In the genomic region with DNA sequence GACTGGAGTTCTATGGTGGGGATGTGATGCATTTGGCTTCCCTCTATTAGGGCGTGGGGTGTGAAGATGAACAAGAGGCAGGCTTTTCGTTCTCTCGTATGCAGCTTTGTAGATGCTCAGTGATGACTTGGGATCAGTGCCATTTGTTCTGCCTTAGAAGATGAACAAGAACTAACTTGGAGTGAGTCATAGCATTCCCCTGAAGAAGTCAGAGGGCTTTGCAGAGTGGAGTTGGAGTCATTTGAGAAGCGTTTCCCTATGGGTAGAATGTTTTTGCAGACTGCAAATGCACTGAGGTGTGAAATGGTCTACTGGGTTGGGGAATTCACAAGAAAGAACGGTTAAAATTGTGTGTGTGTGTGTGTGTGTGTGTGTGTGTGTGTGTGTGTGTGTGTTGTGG, we compare ENCODE assay signal across 25 mouse cellular contexts.
DNase-seq lines count a peak whose midpoint lies in the region; ATAC-seq lines count a peak whose summit lies in the region.
"Had no signal": no experiment of that assay in that cellular context is flagged by ENCODE, and none has a peak within 500 bp of the region (broad histone marks: within the 10 kb centered on the region; RNA-seq: fewer than 3 reads in every experiment).

No protein-coding gene starts in this region.

- no peak overlapping the region for H3K4me3 ChIP-seq in kidney, embryonic 14.5 days (ENCODE audit: low read length)
- H3K4me3 ChIP-seq: forebrain, embryonic 13.5 days; heart, embryonic 13.5 days; liver, embryonic 15.5 days; lung, embryonic 15.5 days; midbrain, embryonic 12.5 days had no signal

- H3K9me3 ChIP-seq in kidney, embryonic 14.5 days (ENCODE audit: control insufficient read depth, low read length) = no peaks in the 10 kb centered on the region
- H3K9me3 ChIP-seq: forebrain, embryonic 13.5 days; heart, embryonic 13.5 days; liver, embryonic 15.5 days; lung, embryonic 15.5 days; midbrain, embryonic 12.5 days had no signal

- peak overlapping the region; percentile 42; the same call in 1 of the 2 replicates for H3K27ac ChIP-seq in kidney, embryonic 14.5 days (ENCODE audit: low read depth, low read length)
- H3K27ac ChIP-seq: forebrain, embryonic 13.5 days; heart, embryonic 13.5 days; hindbrain, postnatal 0 days; liver, embryonic 15.5 days; lung, embryonic 15.5 days; macrophage; midbrain, embryonic 12.5 days; stomach, postnatal 0 days had no signal

- no peaks in the 10 kb centered on the region for H3K36me3 ChIP-seq in kidney, embryonic 14.5 days (ENCODE audit: control insufficient read depth, insufficient read depth, low read length)
- H3K36me3 ChIP-seq: heart, embryonic 13.5 days; liver, embryonic 15.5 days; lung, embryonic 15.5 days; midbrain, embryonic 12.5 days had no signal

- 24% methylated on average over 5 of the region's 5 CpGs for WGBS in kidney, embryonic 14.5 days

- H3K4me1 ChIP-seq in kidney, embryonic 14.5 days (ENCODE audit: control insufficient read depth, insufficient read depth, low read length) = peaks cover 43% of the 10 kb centered on the region
- H3K4me1 ChIP-seq: liver, embryonic 15.5 days had no signal

- no peak overlapping the region for H3K4me2 ChIP-seq in kidney, embryonic 14.5 days (replicated peaks; ENCODE audit: low read depth, low read length)
- H3K4me2 ChIP-seq: forebrain, embryonic 13.5 days; heart, embryonic 13.5 days; liver, embryonic 15.5 days; lung, embryonic 15.5 days; midbrain, embryonic 12.5 days had no signal

- no peaks in the 10 kb centered on the region for H3K27me3 ChIP-seq in kidney, embryonic 14.5 days (ENCODE audit: control insufficient read depth, insufficient read depth, low read length)
- H3K27me3 ChIP-seq: forebrain, embryonic 13.5 days; heart, embryonic 13.5 days; liver, embryonic 15.5 days; lung, embryonic 15.5 days; midbrain, embryonic 12.5 days had no signal

- no peak overlapping the region for H3K9ac ChIP-seq in kidney, embryonic 14.5 days (ENCODE audit: low read depth, low read length)
- H3K9ac ChIP-seq: forebrain, embryonic 13.5 days; heart, embryonic 13.5 days; liver, embryonic 15.5 days; lung, embryonic 15.5 days; midbrain, embryonic 12.5 days had no signal

- no peak for DNase-seq in kidney, postnatal 36 days
- DNase-seq in 3134 (ENCODE audit: extremely low read depth, insufficient read length, low spot score) = peak; percentile 58
- DNase-seq in 3T3-L1 (ENCODE audit: low read depth, low spot score) = peak; percentile 92
- peak; percentile 80 for DNase-seq in brain, adult 2 months (ENCODE audit: low read depth, low spot score)
- no peak for DNase-seq in spleen, adult 18-20 months
- no peak for DNase-seq in layer of hippocampus, adult 11-12 months (ENCODE audit: low spot score)
- DNase-seq: adrenal gland, adult 8-10 months; gastrocnemius, postnatal 14 days; heart, adult 18-20 months; heart, postnatal 14 days; kidney, postnatal 14 days; left cerebral cortex, postnatal 4 days; liver had no signal

- ATAC-seq in kidney, embryonic 14.5 days (ENCODE audit: low FRiP score, low TSS enrichment) = peak; percentile 77
- ATAC-seq: activated CD4-positive, CD25-positive, alpha-beta regulatory T cell, adult 4 months; CD4-positive, CD25-positive, alpha-beta regulatory T cell, adult 4 months; forebrain, embryonic 13.5 days; intestine, embryonic 16.5 days had no signal

Comparison
In these comparisons a context has a peak if more than half of its experiments do, and no peak if none do; other contexts are left out.
1. DNase-seq: peak in 3134 (single experiment), 3T3-L1 (single experiment) and brain, adult 2 months (single experiment); none in kidney, postnatal 36 days (0 of 2), spleen, adult 18-20 months (0 of 2) and layer of hippocampus, adult 11-12 months (single experiment).